Mouse (Mus musculus) gastrocnemius, adult 18-20 months (tissue): Measurements from ENCODE around the gene Plin5. TPM values are rescaled to one million over a fixed set of nuclear protein-coding genes. Genes with fewer than 3 reads are reported as not detected.
"Not testable (repeated sequence)": the region's sequence is repeated elsewhere in the genome, so short reads cannot be mapped to it uniquely, and the experiment has no call there.

Experiments used
- DNase-seq: peaks from one replicate; pipeline ENCODE4 v3.0.0; 2021; ENCODE audit warnings: low spot score
- total RNA-seq, 2 experiments: library from RNA; stranded (reverse); gene quantifications; 2 replicates each; pipeline ENCODE4 v1.2.3; 2021

Gene Plin5
- total RNA-seq, 2 experiments from 2014 or later, result 22.5 to 29.0 TPM

DNA sequence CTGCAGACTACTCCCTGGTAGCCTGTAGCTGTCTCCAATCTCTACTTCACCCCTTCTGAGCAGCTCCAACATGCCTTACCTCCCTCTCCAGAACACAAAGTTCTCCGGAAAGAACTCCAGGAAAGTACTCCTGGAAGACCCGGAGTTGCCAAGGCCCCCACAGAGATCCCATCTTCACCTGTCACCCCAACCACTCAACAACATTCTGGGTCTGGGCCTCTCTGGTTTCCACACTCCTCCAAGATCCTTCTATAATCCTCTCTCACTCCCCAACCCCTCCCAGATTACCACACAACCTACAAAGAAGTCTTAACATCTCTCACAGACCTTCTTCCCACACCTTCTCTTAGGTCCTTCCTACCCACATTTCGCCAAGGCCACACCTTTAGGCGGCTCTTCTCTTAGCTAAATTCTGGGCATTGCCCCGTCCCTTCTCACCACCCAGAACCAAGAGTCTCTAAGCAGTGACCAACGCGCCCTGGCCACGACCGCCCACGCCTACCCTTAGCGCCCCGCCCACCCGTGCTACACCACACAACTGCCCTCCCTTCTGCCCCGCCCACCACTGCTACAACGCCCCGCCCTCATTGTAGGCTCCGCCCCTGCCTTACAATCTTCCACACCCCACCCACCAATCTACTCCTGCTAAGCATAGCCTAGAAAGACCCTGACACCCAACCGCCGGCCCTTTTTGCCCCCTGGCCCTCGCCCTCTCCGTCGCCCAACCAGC, 43.1 kb downstream of the Plin5 start:
- DNase-seq, result peak; percentile 86

DNA sequence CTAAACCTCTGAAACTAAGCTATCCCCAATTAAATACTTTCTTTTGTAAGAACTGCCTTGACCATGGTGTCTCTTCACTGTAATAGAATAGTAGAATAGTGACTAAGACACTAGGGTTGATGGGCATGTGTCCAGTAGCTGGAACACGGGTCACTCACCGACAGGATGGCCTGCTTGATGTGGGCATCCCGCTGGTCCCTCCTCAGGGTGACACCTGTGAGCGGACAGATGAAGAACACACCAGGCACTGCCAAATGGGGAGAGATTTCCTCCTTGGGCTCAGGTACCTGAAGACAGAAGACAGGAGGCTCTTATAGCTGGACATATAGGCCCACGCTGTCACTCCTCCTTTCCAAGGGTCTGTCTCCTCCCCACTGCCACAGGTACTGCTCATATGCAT, 45.2 kb downstream of the Plin5 start:
- DNase-seq, result no peak

DNA sequence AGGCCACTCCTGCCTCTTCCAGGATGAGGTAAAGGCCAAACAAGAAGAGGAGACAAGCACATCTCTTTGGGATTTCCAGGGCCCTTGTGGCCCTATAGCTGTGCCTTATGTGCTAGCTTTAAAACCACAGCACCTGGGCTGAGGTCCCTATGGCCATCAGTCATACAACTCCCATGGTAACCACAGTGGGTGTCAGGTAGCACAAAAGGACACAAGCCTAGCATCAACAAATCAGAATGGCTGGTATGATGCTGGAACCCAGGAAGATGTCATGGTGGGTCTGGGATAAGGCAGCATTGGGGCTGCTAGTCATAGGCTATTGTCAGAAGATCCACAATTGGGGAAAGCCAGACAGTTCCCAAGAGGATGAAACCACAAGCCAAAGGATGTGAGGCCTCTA, 46.3 kb downstream of the Plin5 start:
- DNase-seq, result no peak

DNA sequence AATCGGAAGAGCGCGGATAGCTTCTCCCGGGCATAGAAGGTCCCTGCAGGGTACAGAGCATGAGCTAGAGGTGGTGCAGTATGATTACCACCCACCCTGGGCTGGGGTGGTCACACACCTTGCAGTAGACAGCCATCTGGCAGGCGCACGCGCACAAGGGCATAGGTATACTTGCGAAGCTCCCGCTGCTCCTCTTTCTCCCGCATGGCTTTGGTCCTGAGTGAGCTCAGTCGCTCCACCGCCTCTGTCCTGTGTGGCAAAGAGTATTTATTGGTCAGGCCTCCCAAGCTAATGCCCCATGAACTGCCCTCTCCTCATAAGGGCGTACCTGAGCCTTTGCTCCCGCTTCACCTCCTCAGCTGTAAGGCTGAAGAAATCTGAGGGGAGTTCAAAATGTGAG, 48.3 kb downstream of the Plin5 start:
- no peak for DNase-seq

DNA sequence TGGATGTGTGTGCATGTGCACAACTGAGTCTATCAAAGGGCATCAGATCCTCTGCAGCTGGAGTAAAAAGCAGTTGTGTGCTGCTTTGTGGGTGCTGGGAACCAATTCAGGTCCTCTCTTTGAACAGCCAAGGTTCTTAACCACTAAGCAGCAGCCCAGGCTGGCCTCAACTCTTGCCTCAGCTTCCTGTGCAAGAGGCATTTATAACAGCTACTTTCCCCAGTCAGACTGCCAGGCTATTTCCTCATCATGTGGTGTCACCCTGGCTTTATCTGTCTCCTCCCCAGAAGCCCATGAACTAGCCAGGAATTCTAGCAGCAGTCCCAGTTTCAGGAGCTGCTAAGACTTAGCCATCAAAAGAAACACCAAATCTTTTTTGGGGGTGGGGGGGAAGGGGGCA, 50.9 kb downstream of the Plin5 start:
- DNase-seq, result no peak

DNA sequence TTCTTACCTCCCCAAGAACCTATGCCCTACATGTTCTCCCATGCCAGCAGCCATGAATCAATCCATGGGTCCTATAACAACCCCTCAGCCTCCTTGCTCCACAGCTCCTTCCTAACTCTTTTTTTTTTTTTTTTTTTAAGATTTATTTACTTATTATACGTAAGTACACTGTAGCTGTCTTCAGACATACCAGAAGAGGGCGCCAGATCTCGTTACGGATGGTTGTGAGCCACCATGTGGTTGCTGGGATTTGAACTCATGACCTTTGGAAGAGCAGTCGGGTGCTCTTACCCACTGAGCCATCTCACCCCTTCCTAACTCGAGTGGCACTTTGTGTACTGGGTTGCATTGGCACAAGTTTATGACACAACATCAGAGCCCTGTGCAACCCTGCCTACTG, 51.7 kb downstream of the Plin5 start:
- not testable (repeated sequence) for DNase-seq

DNA sequence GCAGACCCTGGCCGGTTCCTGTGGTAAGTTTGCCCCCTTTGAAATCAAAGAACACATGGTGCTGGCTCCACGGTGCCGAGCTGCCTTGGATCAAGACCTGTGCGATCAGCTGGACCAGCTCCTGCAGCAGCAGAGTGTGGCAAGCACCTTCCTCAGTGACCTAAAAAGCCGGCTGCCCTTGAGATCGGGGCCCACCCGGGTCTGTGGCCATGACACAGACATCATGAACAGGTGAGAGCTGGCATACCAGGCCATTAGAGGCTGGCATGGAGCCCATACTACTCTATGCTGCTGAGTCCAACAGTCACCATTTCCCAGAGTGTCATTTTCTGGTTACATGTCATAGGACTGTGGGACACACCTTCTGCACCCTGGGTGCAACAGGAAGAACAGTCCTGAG, 55.3 kb downstream of the Plin5 start:
- DNase-seq, result no peak

Other genes starting within 250 kb of the Plin5 start
- gene Zfp119a, start 238.7 kb downstream of the Plin5 start, total RNA-seq, result 1 to 10 TPM; 3.8 to 4.0 TPM
- 1 to 10 TPM; 4.0 TPM for gene Zfp959, start 225.5 kb downstream of the Plin5 start, total RNA-seq
- 1 to 10 TPM; 3.0 to 3.2 TPM for gene Zfp119b, start 168.1 kb downstream of the Plin5 start, total RNA-seq
- gene Ebi3, start 165.0 kb downstream of the Plin5 start, total RNA-seq, result under 1 TPM; 0.27 to 0.38 TPM
- gene Yju2, start 158.5 kb downstream of the Plin5 start, total RNA-seq, result 1 to 10 TPM; 7.4 to 8.0 TPM
- gene Shd, start 147.1 kb downstream of the Plin5 start, total RNA-seq, result under 1 TPM in 1 of 2 experiments, not detected in 1; 0.34 TPM
- not detected for gene Fsd1, start 131.1 kb downstream of the Plin5 start, total RNA-seq
- 1 to 10 TPM; 1.9 to 3.2 TPM for gene Stap2, start 112.0 kb downstream of the Plin5 start, total RNA-seq
- 10 to 100 TPM; 34.6 to 35.4 TPM for gene Mpnd, start 111.9 kb downstream of the Plin5 start, total RNA-seq
- gene Sh3gl1, start 81.0 kb downstream of the Plin5 start, total RNA-seq, result 1 to 10 TPM; 7.7 to 7.9 TPM
- gene Chaf1a, start 77.2 kb downstream of the Plin5 start, total RNA-seq, result under 1 TPM; 0.46 to 0.95 TPM
- 10 to 100 TPM; 62.9 to 69.0 TPM for gene Ubxn6, start 42.6 kb downstream of the Plin5 start, total RNA-seq
- gene Hdgfl2, start 38.0 kb downstream of the Plin5 start, total RNA-seq, result 10 to 100 TPM; 23.2 to 25.5 TPM
- gene Plin4, start 7.8 kb downstream of the Plin5 start, total RNA-seq, result 100 to 1,000 TPM; 142 to 235 TPM
- 10 to 100 TPM; 11.4 to 23.0 TPM for gene Lrg1, start 4.4 kb upstream of the Plin5 start, total RNA-seq
- 1 to 10 TPM; 1.5 to 3.7 TPM for gene Sema6b, start 22.7 kb upstream of the Plin5 start, total RNA-seq
- gene Tnfaip8l1, start 44.9 kb upstream of the Plin5 start, total RNA-seq, result under 1 TPM; 0.21 to 0.25 TPM
- 10 to 100 TPM; 17.1 to 17.5 TPM for gene Mydgf, start 66.3 kb upstream of the Plin5 start, total RNA-seq
- gene Dpp9, start 101.3 kb upstream of the Plin5 start, total RNA-seq, result 10 to 100 TPM; 35.6 to 41.6 TPM
- 100 to 1,000 TPM; 157 to 172 TPM for gene Fem1a, start 139.2 kb upstream of the Plin5 start, total RNA-seq
- 1 to 10 TPM; 2.0 to 2.5 TPM for gene Ticam1, start 159.2 kb upstream of the Plin5 start, total RNA-seq
- gene Plin3, start 175.3 kb upstream of the Plin5 start, total RNA-seq, result 10 to 100 TPM; 32.4 to 50.3 TPM
- gene Arrdc5, start 182.7 kb upstream of the Plin5 start, total RNA-seq, result not detected
- gene Uhrf1, start 185.7 kb upstream of the Plin5 start, total RNA-seq, result under 1 TPM; 0.19 to 0.23 TPM
- 10 to 100 TPM; 20.1 to 23.1 TPM for gene Kdm4b, start 208.5 kb upstream of the Plin5 start, total RNA-seq